Mouse (Mus musculus): ENCODE measurements around the gene Cntn5. TPM values are rescaled to one million over a fixed set of nuclear protein-coding genes. Genes with fewer than 3 reads are reported as not detected.

Cntn5 gene
- polyA plus RNA-seq, 1 experiment from 2014 or later: 0.54 TPM

DNA sequence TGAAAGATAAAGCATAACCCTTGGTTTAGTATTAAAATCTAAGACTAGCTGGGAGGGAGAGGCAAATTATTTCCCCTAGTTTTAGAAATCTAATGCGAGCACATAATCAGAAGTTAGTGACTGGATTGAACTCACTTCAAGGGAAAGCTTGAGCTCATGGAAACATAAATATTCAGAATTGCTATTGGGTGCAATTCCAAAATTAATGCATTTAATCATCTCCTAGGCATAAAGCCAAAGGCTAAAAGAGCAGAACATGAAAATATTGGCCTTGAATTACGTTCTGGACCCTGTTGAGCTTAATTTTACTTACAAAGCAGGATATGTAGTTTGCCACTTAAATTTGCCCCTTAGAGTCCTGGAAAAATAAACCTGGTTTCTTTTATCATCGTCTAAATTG lies 1124.9 kb downstream of the Cntn5 start:
- H3K27ac ChIP-seq (ENCODE audit: low read depth): no peak overlapping the region
- no peaks in the 10 kb centered on the region for H3K4me1 ChIP-seq (replicated peaks; ENCODE audit: control insufficient read depth, insufficient read depth, low read length)
- WGBS: 68% methylated on average over 3 of the region's 3 CpGs
- H3K4me3 ChIP-seq (ENCODE audit: low read depth, low read length): no peak overlapping the region
- no peak overlapping the region for H3K4me2 ChIP-seq (ENCODE audit: low read length)
- H3K36me3 ChIP-seq (ENCODE audit: control insufficient read depth, insufficient read depth, low read length): no peaks in the 10 kb centered on the region
- H3K27me3 ChIP-seq (replicated peaks; ENCODE audit: control insufficient read depth, insufficient read depth, low read length): no peaks in the 10 kb centered on the region
- H3K9me3 ChIP-seq (ENCODE audit: control insufficient read depth, low read length): no peaks in the 10 kb centered on the region
- DNase-seq (ENCODE audit: low spot score) (no peak), ATAC-seq (replicated peaks; ENCODE audit: low FRiP score, low TSS enrichment, low read depth) (no peak)
- no peak overlapping the region for H3K9ac ChIP-seq (ENCODE audit: low read length)

DNA sequence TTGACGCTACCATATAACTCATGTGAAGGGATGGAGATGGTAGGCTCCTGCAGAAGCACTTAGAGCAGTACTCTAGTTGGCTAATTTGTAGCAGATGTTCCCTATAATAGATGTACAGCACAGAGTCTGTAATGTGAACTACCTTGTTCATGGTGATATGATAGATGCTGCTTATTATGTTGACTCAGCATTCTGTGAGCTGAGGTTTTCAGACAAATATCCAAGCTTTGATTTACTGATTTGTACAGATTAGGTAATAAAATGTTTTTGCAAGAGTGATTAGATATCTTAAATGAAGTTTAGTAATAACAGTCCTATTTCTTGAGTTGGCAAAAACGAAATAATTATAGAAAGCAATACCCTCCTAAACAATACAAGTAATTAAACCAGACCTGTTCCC lies 1133.8 kb downstream of the Cntn5 start:
- 74% methylated on average over 2 of the region's 2 CpGs for WGBS

DNA sequence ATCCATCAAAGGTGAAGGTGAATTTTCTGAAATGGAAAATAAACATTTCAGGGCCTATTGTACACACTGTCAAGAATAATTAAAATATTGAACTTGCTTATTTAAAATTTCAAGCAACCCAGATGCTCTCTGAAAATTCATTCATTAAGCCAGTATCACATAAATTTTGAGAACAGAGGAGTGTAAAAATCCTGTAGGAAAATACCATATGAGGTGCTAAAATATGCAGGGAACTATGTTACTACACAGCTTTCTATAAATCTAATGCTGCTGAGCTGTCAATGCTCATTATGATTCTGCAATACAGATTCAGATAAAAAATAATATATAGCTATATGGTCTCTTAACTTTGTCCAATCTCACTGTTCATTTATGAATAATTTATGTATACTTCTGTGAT lies 1134.9 kb downstream of the Cntn5 start:
- H3K9ac ChIP-seq (ENCODE audit: low read length): no peak overlapping the region
- ATAC-seq (replicated peaks; ENCODE audit: low FRiP score, low TSS enrichment, low read depth) (no peak), DNase-seq (ENCODE audit: low spot score) (no peak)
- no peak overlapping the region for H3K4me2 ChIP-seq (ENCODE audit: low read length)
- H3K36me3 ChIP-seq (ENCODE audit: control insufficient read depth, insufficient read depth, low read length): no peaks in the 10 kb centered on the region
- H3K27ac ChIP-seq (ENCODE audit: low read depth): no peak overlapping the region
- H3K9me3 ChIP-seq (ENCODE audit: control insufficient read depth, low read length): no peaks in the 10 kb centered on the region
- no peaks in the 10 kb centered on the region for H3K4me1 ChIP-seq (replicated peaks; ENCODE audit: control insufficient read depth, insufficient read depth, low read length)
- no peak overlapping the region for H3K4me3 ChIP-seq (ENCODE audit: low read depth, low read length)
- H3K27me3 ChIP-seq (replicated peaks; ENCODE audit: control insufficient read depth, insufficient read depth, low read length): no peaks in the 10 kb centered on the region

More for the DNA sequence above, 1133.8 kb downstream of the Cntn5 start:
- no peak for ATAC-seq (replicated peaks; ENCODE audit: low FRiP score, low TSS enrichment, low read depth)
- Histone ChIP-seq H3K36me3 (ENCODE audit: control insufficient read depth, insufficient read depth, low read length) (no peaks in the 10 kb centered on the region), H3K4me3 (ENCODE audit: low read depth, low read length) (no peak overlapping the region), H3K27ac (ENCODE audit: low read depth) (no peak overlapping the region), H3K27me3 (replicated peaks; ENCODE audit: control insufficient read depth, insufficient read depth, low read length) (no peaks in the 10 kb centered on the region), H3K4me1 (replicated peaks; ENCODE audit: control insufficient read depth, insufficient read depth, low read length) (no peaks in the 10 kb centered on the region), H3K9ac (ENCODE audit: low read length) (no peak overlapping the region), H3K4me2 (ENCODE audit: low read length) (no peak overlapping the region), H3K9me3 (ENCODE audit: control insufficient read depth, low read length) (no peaks in the 10 kb centered on the region)
- DNase-seq (ENCODE audit: low spot score): no peak

- no peaks in the 10 kb centered on the region for H3K27me3 ChIP-seq (replicated peaks; ENCODE audit: control insufficient read depth, insufficient read depth, low read length)
- H3K9me3 ChIP-seq (ENCODE audit: control insufficient read depth, low read length): no peaks in the 10 kb centered on the region
- 74% methylated on average over 1 of the region's 1 CpGs for WGBS
- ATAC-seq (replicated peaks; ENCODE audit: low FRiP score, low TSS enrichment, low read depth) (no peak), DNase-seq (ENCODE audit: low spot score) (no peak)
- no peak overlapping the region for H3K9ac ChIP-seq (ENCODE audit: low read length)
- no peak overlapping the region for H3K27ac ChIP-seq (ENCODE audit: low read depth)
- no peaks in the 10 kb centered on the region for H3K4me1 ChIP-seq (replicated peaks; ENCODE audit: control insufficient read depth, insufficient read depth, low read length)
- no peak overlapping the region for H3K4me3 ChIP-seq (ENCODE audit: low read depth, low read length)
- H3K36me3 ChIP-seq (ENCODE audit: control insufficient read depth, insufficient read depth, low read length): no peaks in the 10 kb centered on the region
- no peak overlapping the region for H3K4me2 ChIP-seq (ENCODE audit: low read length)
Observed at GRCm38 (mm10) chr9:9718145-9718544, 1186.4 kb downstream of the Cntn5 start.

DNA sequence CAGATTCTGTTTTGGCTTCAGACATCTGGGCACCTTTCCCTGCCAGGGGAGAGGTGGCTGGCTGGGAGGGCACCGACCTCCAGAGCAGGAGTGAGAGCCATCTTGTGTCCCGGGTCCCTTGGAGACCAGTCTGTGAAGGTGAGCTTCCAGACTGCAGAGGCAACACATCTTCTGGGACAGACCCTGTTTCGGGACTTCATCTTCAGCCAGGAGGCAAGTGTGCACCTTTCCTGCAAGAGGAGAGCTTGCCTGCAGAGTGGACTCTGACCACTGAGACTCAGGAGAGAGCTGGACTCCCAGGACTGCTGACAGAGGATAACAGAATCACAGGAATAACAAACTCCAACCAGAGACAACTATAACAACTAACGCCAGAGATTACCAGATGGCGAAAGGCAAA lies 1195.9 kb downstream of the Cntn5 start:
- H3K9ac ChIP-seq (ENCODE audit: low read length): no peak overlapping the region
- H3K4me3 ChIP-seq (ENCODE audit: low read depth, low read length): no peak overlapping the region
- H3K9me3 ChIP-seq (ENCODE audit: control insufficient read depth, low read length): no peaks in the 10 kb centered on the region
- no peak for DNase-seq (ENCODE audit: low spot score)
- no peak overlapping the region for H3K27ac ChIP-seq (ENCODE audit: low read depth)
- H3K4me2 ChIP-seq (ENCODE audit: low read length): no peak overlapping the region
- ATAC-seq (replicated peaks; ENCODE audit: low FRiP score, low TSS enrichment, low read depth): no peak
- 87% methylated on average over 5 of the region's 5 CpGs for whole genome bisulfite sequencing
- no peaks in the 10 kb centered on the region for H3K27me3 ChIP-seq (replicated peaks; ENCODE audit: control insufficient read depth, insufficient read depth, low read length)
- no peaks in the 10 kb centered on the region for H3K4me1 ChIP-seq (replicated peaks; ENCODE audit: control insufficient read depth, insufficient read depth, low read length)
- H3K36me3 ChIP-seq (ENCODE audit: control insufficient read depth, insufficient read depth, low read length): no peaks in the 10 kb centered on the region

- H3K4me2 ChIP-seq (ENCODE audit: low read length): no peak overlapping the region
- no peak for ATAC-seq (replicated peaks; ENCODE audit: low FRiP score, low TSS enrichment, low read depth)
- no peak overlapping the region for H3K9ac ChIP-seq (ENCODE audit: low read length)
- DNase-seq (ENCODE audit: low spot score): no peak
- no peaks in the 10 kb centered on the region for H3K27me3 ChIP-seq (replicated peaks; ENCODE audit: control insufficient read depth, insufficient read depth, low read length)
- H3K4me1 ChIP-seq (replicated peaks; ENCODE audit: control insufficient read depth, insufficient read depth, low read length): no peaks in the 10 kb centered on the region
- H3K27ac ChIP-seq (ENCODE audit: low read depth): no peak overlapping the region
- no peaks in the 10 kb centered on the region for H3K9me3 ChIP-seq (ENCODE audit: control insufficient read depth, low read length)
- no peaks in the 10 kb centered on the region for H3K36me3 ChIP-seq (ENCODE audit: control insufficient read depth, insufficient read depth, low read length)
- no peak overlapping the region for H3K4me3 ChIP-seq (ENCODE audit: low read depth, low read length)
Observed at GRCm38 (mm10) chr9:9707766-9708165, 1196.8 kb downstream of the Cntn5 start.

GRCm38 (mm10) chr9:9705180-9705579 lies 1199.4 kb downstream of the Cntn5 start:
- no peak for DNase-seq (ENCODE audit: low spot score)
- no peak for ATAC-seq (replicated peaks; ENCODE audit: low FRiP score, low TSS enrichment, low read depth)
- 89% methylated on average over 1 of the region's 1 CpGs for WGBS

DNA sequence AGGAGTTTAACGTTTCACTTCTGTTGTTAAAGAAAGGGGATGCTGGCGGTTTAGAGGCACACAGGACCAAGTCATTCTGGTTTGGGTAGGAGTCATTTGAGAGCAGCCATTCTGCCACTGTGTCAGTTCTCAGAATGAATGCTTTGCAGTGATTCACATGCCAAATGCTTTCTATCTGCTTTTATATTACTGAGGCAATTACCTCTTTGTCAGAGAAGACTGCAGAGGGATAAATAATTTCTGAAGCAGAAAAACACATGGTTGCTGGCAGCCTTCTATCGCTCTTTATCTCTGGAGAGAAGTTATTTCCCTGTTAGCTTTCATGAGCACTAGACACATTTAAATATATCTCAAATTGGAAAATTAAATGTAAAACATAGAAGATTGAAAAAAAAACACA lies 1207.9 kb downstream of the Cntn5 start:
- Histone ChIP-seq H3K36me3 (ENCODE audit: control insufficient read depth, insufficient read depth, low read length) (no peaks in the 10 kb centered on the region), H3K27ac (ENCODE audit: low read depth) (no peak overlapping the region), H3K4me1 (replicated peaks; ENCODE audit: control insufficient read depth, insufficient read depth, low read length) (no peaks in the 10 kb centered on the region), H3K9ac (ENCODE audit: low read length) (no peak overlapping the region), H3K27me3 (replicated peaks; ENCODE audit: control insufficient read depth, insufficient read depth, low read length) (no peaks in the 10 kb centered on the region), H3K4me2 (ENCODE audit: low read length) (no peak overlapping the region), H3K9me3 (ENCODE audit: control insufficient read depth, low read length) (no peaks in the 10 kb centered on the region), H3K4me3 (ENCODE audit: low read depth, low read length) (no peak overlapping the region)
- 64% methylated on average over 3 of the region's 3 CpGs for WGBS
- ATAC-seq (replicated peaks; ENCODE audit: low FRiP score, low TSS enrichment, low read depth) (no peak), DNase-seq (ENCODE audit: low spot score) (no peak)

More at GRCm38 (mm10) chr9:9705180-9705579, 1199.4 kb downstream of the Cntn5 start:
- Histone ChIP-seq H3K9ac (ENCODE audit: low read length) (no peak overlapping the region), H3K27me3 (replicated peaks; ENCODE audit: control insufficient read depth, insufficient read depth, low read length) (no peaks in the 10 kb centered on the region), H3K4me3 (ENCODE audit: low read depth, low read length) (no peak overlapping the region), H3K4me2 (ENCODE audit: low read length) (no peak overlapping the region), H3K4me1 (replicated peaks; ENCODE audit: control insufficient read depth, insufficient read depth, low read length) (no peaks in the 10 kb centered on the region), H3K36me3 (ENCODE audit: control insufficient read depth, insufficient read depth, low read length) (no peaks in the 10 kb centered on the region), H3K27ac (ENCODE audit: low read depth) (no peak overlapping the region), H3K9me3 (ENCODE audit: control insufficient read depth, low read length) (no peaks in the 10 kb centered on the region)

DNA sequence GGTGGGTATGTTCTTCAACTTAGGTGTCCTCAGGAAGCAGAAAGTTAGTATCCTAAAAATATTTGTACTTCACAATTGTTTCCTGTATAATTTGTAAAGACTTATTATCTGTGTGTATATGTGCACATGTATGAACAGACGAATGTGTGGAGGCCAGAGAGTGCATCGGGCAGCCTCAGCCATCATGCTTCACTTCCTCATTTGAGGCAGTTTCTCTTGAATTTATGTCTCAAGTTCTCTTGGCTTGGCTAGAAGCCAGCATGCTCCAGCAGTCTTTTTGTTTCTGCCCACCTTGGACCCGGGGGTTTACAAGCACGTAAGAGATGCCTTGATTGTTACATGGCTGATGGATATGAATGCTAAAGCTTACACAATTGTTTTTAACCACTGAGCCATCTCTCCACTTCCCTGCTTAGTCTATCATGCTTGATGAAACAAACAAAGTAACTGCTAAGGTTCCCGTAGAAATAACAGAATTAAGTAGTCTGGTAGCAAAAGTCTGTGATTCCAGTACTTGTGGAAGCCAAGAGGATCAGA lies 1222.2 kb downstream of the Cntn5 start:
- DNase-seq (ENCODE audit: low spot score): no peak
- 66% methylated on average over 5 of the region's 5 CpGs for WGBS

More for the DNA sequence above, 1222.2 kb downstream of the Cntn5 start:
- Histone ChIP-seq H3K4me1 (replicated peaks; ENCODE audit: control insufficient read depth, insufficient read depth, low read length) (no peaks in the 10 kb centered on the region), H3K4me2 (ENCODE audit: low read length) (no peak overlapping the region), H3K27ac (ENCODE audit: low read depth) (no peak overlapping the region), H3K4me3 (ENCODE audit: low read depth, low read length) (no peak overlapping the region), H3K27me3 (replicated peaks; ENCODE audit: control insufficient read depth, insufficient read depth, low read length) (no peaks in the 10 kb centered on the region), H3K9ac (ENCODE audit: low read length) (no peak overlapping the region), H3K36me3 (ENCODE audit: control insufficient read depth, insufficient read depth, low read length) (no peaks in the 10 kb centered on the region), H3K9me3 (ENCODE audit: control insufficient read depth, low read length) (no peaks in the 10 kb centered on the region)
- no peak for ATAC-seq (replicated peaks; ENCODE audit: low FRiP score, low TSS enrichment, low read depth)
